Mouse (Mus musculus) limb, embryonic 14.5 days (tissue): ENCODE results near the gene Hmgb4. TPM values are rescaled to one million over a fixed set of nuclear protein-coding genes. Genes with fewer than 3 reads are reported as not detected.

Experiments
- ATAC-seq: fragments of 200-750 bp; cut with Nextera tagmentation; 2 replicates; pipeline ENCODE4 v1.8.0; 2017; ENCODE audit warnings: low read depth, moderate number of reproducible peaks, moderate TSS enrichment; ENCODE audit not compliant: low FRiP score
- DNase-seq: peaks from one replicate; pipeline ENCODE4 v3.0.0-alpha.2; 2015; ENCODE audit warnings: low spot score
- H3K27ac ChIP-seq: fragments of 300-500 bp; sonication (generic); replicated peaks from 2 replicates; pipeline ENCODE4 v1.5.1; 2014; ENCODE audit warnings: low read depth, mild to moderate bottlenecking, low read length, moderate library complexity, mixed read lengths
- H3K27me3 ChIP-seq: fragments of 300-500 bp; sonication (generic); 2 replicates; pipeline ENCODE4 v1.6.1; 2014; ENCODE audit warnings: low read length, mixed read lengths; ENCODE audit not compliant: control insufficient read depth, insufficient read depth
- H3K36me3 ChIP-seq: fragments of 300-500 bp; sonication (generic); 2 replicates; pipeline ENCODE4 v1.6.1; 2014; ENCODE audit warnings: mild to moderate bottlenecking, low read length, moderate library complexity, mixed read lengths; ENCODE audit not compliant: control insufficient read depth, insufficient read depth
- H3K4me1 ChIP-seq: fragments of 300-500 bp; sonication (generic); 2 replicates; pipeline ENCODE4 v1.6.1; 2014; ENCODE audit warnings: antibody characterized with exemption, low read length, mixed read lengths; ENCODE audit not compliant: control insufficient read depth, insufficient read depth
- H3K4me2 ChIP-seq: fragments of 300-500 bp; sonication (generic); replicated peaks from 2 replicates; pipeline ENCODE4 v1.6.1; 2014; ENCODE audit warnings: low read depth, mild to moderate bottlenecking, low read length, moderate library complexity; ENCODE audit not compliant: severe bottlenecking
- H3K4me3 ChIP-seq: fragments of 300-500 bp; sonication (generic); replicated peaks from 2 replicates; pipeline ENCODE4 v1.5.1; 2014; ENCODE audit warnings: low read length
- H3K9ac ChIP-seq: fragments of 300-500 bp; sonication (generic); 2 replicates; pipeline ENCODE4 v1.6.1; 2014; ENCODE audit warnings: mild to moderate bottlenecking, low read depth, low read length, moderate library complexity; ENCODE audit not compliant: severe bottlenecking
- H3K9me3 ChIP-seq: fragments of 300-500 bp; sonication (generic); 2 replicates; pipeline ENCODE4 v1.6.1; 2016; ENCODE audit warnings: low read length; ENCODE audit not compliant: control insufficient read depth
- POLR2A ChIP-seq: fragments of 200-500 bp; IDR thresholded peaks from 2 replicates; pipeline ENCODE4 v1.8.0; 2012; ENCODE audit warnings: inconsistent platforms, mild to moderate bottlenecking, moderate library complexity, borderline replicate concordance; ENCODE audit not compliant: insufficient read depth, insufficient read length; ENCODE audit errors: extremely low read depth
- WGBS: fragments of 180-500 bp; shearing (Covaris S2); extraction: QIAGEN DNeasy Blood & Tissue Kit; methylation state at CpG from one replicate; pipeline ENCODE4 v1.1.7; 2014; 5-methylcytosine and 5-hydroxymethylcytosine counted together
- polyA plus RNA-seq, 2 experiments: library from polyadenylated mRNA; depleted of rRNA in 1 of 2; stranded (reverse) in 1 of 2; unstranded in 1 of 2; fragments of >200 nt; fragmentation: Nextera tagmentation in 1 of 2; extraction: Ambion mirVana in 1 of 2; gene quantifications; 2 replicates each; pipeline versions ENCODE4 v1.2.1 to v1.2.3; 2012 to 2014

Gene Hmgb4
- polyA plus RNA-seq, 2 experiments: not detected

- no peak overlapping the region for H3K27ac ChIP-seq
- DNase-seq: no peak
- H3K4me3 ChIP-seq: no peak overlapping the region
- TF ChIP-seq POLR2A: no peak
- no peak overlapping the region for H3K9ac ChIP-seq
- no peaks in the 10 kb centered on the region for H3K9me3 ChIP-seq
- no peak overlapping the region for H3K4me2 ChIP-seq
- no peak for ATAC-seq
- no peaks in the 10 kb centered on the region for H3K27me3 ChIP-seq
- WGBS: 59% methylated on average over 9 of the region's 9 CpGs
- 0 out of 2 replicates have a peak, but pooled peaks cover 7% of the 10 kb centered on the region for H3K4me1 ChIP-seq
- no peaks in the 10 kb centered on the region for H3K36me3 ChIP-seq
Observed at GRCm38 (mm10) chr4:128269261-128269875, 8.6 kb upstream of the Hmgb4 start.

GRCm38 (mm10) chr4:128265341-128265740, 4.6 kb upstream of the Hmgb4 start:
- no peak for ATAC-seq

GRCm38 (mm10) chr4:128264491-128264890, 3.7 kb upstream of the Hmgb4 start:
- no peak overlapping the region for H3K27ac ChIP-seq
- no peak overlapping the region for H3K4me2 ChIP-seq
- H3K9ac ChIP-seq: no peak overlapping the region
- no peak for ATAC-seq
- no peak for DNase-seq
- WGBS: 92% methylated on average over 5 of the region's 5 CpGs
- H3K9me3 ChIP-seq: no peaks in the 10 kb centered on the region
- no peaks in the 10 kb centered on the region for H3K36me3 ChIP-seq
- TF ChIP-seq POLR2A: no peak
- no peaks in the 10 kb centered on the region for H3K27me3 ChIP-seq
- H3K4me3 ChIP-seq: no peak overlapping the region
- H3K4me1 ChIP-seq: no peaks in the 10 kb centered on the region

More at GRCm38 (mm10) chr4:128265341-128265740, 4.6 kb upstream of the Hmgb4 start:
- Histone ChIP-seq H3K4me3 (no peak overlapping the region), H3K4me1 (no peaks in the 10 kb centered on the region), H3K9me3 (no peaks in the 10 kb centered on the region), H3K9ac (no peak overlapping the region), H3K36me3 (no peaks in the 10 kb centered on the region), H3K4me2 (no peak overlapping the region), H3K27me3 (no peaks in the 10 kb centered on the region), H3K27ac (no peak overlapping the region)
- 84% methylated on average over 3 of the region's 3 CpGs for WGBS
- DNase-seq: no peak
- no peak for TF ChIP-seq POLR2A

- Histone ChIP-seq H3K4me2 (no peak overlapping the region), H3K4me1 (no peaks in the 10 kb centered on the region), H3K9me3 (no peaks in the 10 kb centered on the region), H3K9ac (no peak overlapping the region), H3K36me3 (no peaks in the 10 kb centered on the region), H3K4me3 (no peak overlapping the region), H3K27me3 (no peaks in the 10 kb centered on the region), H3K27ac (no peak overlapping the region)
- no peak for DNase-seq
- ATAC-seq: no peak
- no peak for TF ChIP-seq POLR2A
- WGBS: 87% methylated on average over 4 of the region's 5 CpGs
Observed at GRCm38 (mm10) chr4:128259211-128259610, 1.5 kb downstream of the Hmgb4 start.

- no peaks in the 10 kb centered on the region for H3K36me3 ChIP-seq
- TF ChIP-seq POLR2A: no peak
- no peak overlapping the region for H3K27ac ChIP-seq
- peak; percentile 64 for DNase-seq
- no peaks in the 10 kb centered on the region for H3K27me3 ChIP-seq
- H3K4me1 ChIP-seq: no peaks in the 10 kb centered on the region
- H3K9ac ChIP-seq: no peak overlapping the region
- ATAC-seq: no peak
- no peak overlapping the region for H3K4me3 ChIP-seq
- 11% methylated on average over 5 of the region's 5 CpGs for WGBS
- no peaks in the 10 kb centered on the region for H3K9me3 ChIP-seq
- no peak overlapping the region for H3K4me2 ChIP-seq
Observed at GRCm38 (mm10) chr4:128248676-128249075, 12.1 kb downstream of the Hmgb4 start.
